Mouse (Mus musculus) CH12.LX (cell line): ENCODE results near the gene Spag6. TPM values are rescaled to one million over a fixed set of nuclear protein-coding genes. Genes with fewer than 3 reads are reported as not detected.

Source experiments
- DNase-seq: peaks from one replicate; pipeline ENCODE4 v3.0.0-alpha.2; 2013; ENCODE audit errors: extremely low read depth
- H3K27ac ChIP-seq: 2 replicates; pipeline ENCODE4 v1.5.1; 2012; ENCODE audit warnings: low read depth, mild to moderate bottlenecking, control low read depth, moderate library complexity; ENCODE audit not compliant: insufficient read depth
- H3K27me3 ChIP-seq: replicated peaks from 2 replicates; pipeline ENCODE3; 2012; ENCODE audit warnings: inconsistent platforms
- H3K36me3 ChIP-seq, 2 experiments: replicated peaks in 1 of 2; 2 replicates each; pipeline versions ENCODE3 to v1.6.1; 2012; ENCODE audit warnings: inconsistent platforms in 1 of 2, low read length in 1 of 2, mild to moderate bottlenecking in 1 of 2, mixed read lengths in 1 of 2, moderate library complexity in 1 of 2; ENCODE audit not compliant: control insufficient read depth in 1 of 2, insufficient read depth in 1 of 2
- H3K4me1 ChIP-seq, 2 experiments: 2 replicates each; pipeline ENCODE4 v1.6.1; 2012; ENCODE audit warnings: inconsistent platforms in 1 of 2, moderate library complexity in 1 of 2; ENCODE audit not compliant: insufficient read depth in 2 of 2, control insufficient read depth in 1 of 2
- H3K4me2 ChIP-seq: 2 replicates; pipeline ENCODE4 v1.6.1; 2012; ENCODE audit warnings: low read depth, mild to moderate bottlenecking, control low read depth; ENCODE audit not compliant: poor library complexity, insufficient read depth, severe bottlenecking
- H3K4me3 ChIP-seq, 3 experiments: fragments of 150-350 bp in 1 of 3; sonication (generic) in 1 of 3; replicated peaks in 1 of 3; 2 replicates each; pipeline versions ENCODE3 to v1.5.1; 2011 to 2012; ENCODE audit warnings: low read depth in 2 of 3, low read length in 2 of 3, mild to moderate bottlenecking in 2 of 3, moderate library complexity in 2 of 3, control low read depth in 1 of 3, improper control_type of control experiment in 1 of 3, inconsistent platforms in 1 of 3, mixed read lengths in 1 of 3; ENCODE audit not compliant: poor library complexity in 1 of 3
- H3K79me2 ChIP-seq: replicated peaks from 2 replicates; pipeline ENCODE4 v1.6.1; 2012; ENCODE audit warnings: mild to moderate bottlenecking, moderate library complexity; ENCODE audit not compliant: control insufficient read depth, poor library complexity, insufficient read depth, severe bottlenecking; ENCODE audit errors: extremely low read depth
- H3K9ac ChIP-seq: 2 replicates; pipeline ENCODE4 v1.6.1; 2012; ENCODE audit warnings: low read depth, mild to moderate bottlenecking, control low read depth, moderate library complexity; ENCODE audit not compliant: insufficient read depth
- H3K9me3 ChIP-seq: replicated peaks from 2 replicates; pipeline ENCODE3; 2012; ENCODE audit warnings: low read length, inconsistent platforms, mixed read lengths
- CHD1 ChIP-seq: IDR thresholded peaks from 2 replicates; pipeline ENCODE4 v1.6.1; 2012; ENCODE audit warnings: low read depth, low read length, improper control_type of control experiment, inconsistent platforms
- CHD2 ChIP-seq: IDR thresholded peaks from 2 replicates; pipeline ENCODE4 v1.6.1; 2011; ENCODE audit warnings: low read length, improper control_type of control experiment
- CTCF ChIP-seq, 2 experiments: IDR thresholded peaks in 1 of 2; conservative IDR thresholded peaks in 1 of 2; 2 replicates each; pipeline ENCODE4 v1.5.1; 2011 to 2012; ENCODE audit warnings: low read depth in 2 of 2, low read length in 2 of 2, improper control_type of control experiment in 1 of 2, inconsistent platforms in 1 of 2, mild to moderate bottlenecking in 1 of 2, moderate library complexity in 1 of 2
- ELF1 ChIP-seq: IDR thresholded peaks from 2 replicates; pipeline ENCODE4 v1.6.1; 2014; ENCODE audit warnings: low read depth, mild to moderate bottlenecking, inconsistent platforms, low read length, improper control_type of control experiment
- EP300 ChIP-seq: IDR thresholded peaks from 2 replicates; pipeline ENCODE4 v1.6.1; 2011; ENCODE audit warnings: low read length, improper control_type of control experiment
- ETS1 ChIP-seq: conservative IDR thresholded peaks from 2 replicates; pipeline ENCODE4 v1.6.1; 2012; ENCODE audit warnings: low read depth, mild to moderate bottlenecking, inconsistent platforms, low read length, improper control_type of control experiment, moderate library complexity
- HCFC1 ChIP-seq: IDR thresholded peaks from 2 replicates; pipeline ENCODE4 v1.6.1; 2012; ENCODE audit warnings: low read depth, mild to moderate bottlenecking, inconsistent platforms, low read length, improper control_type of control experiment
- IRF4 ChIP-seq: IDR thresholded peaks from 2 replicates; pipeline ENCODE4 v1.6.1; 2014; ENCODE audit warnings: low read depth, mild to moderate bottlenecking, inconsistent platforms, low read length, improper control_type of control experiment
- JUN ChIP-seq: IDR thresholded peaks from 2 replicates; pipeline ENCODE4 v1.6.1; 2011; ENCODE audit warnings: low read depth, mild to moderate bottlenecking, low read length, improper control_type of control experiment, moderate library complexity; ENCODE audit not compliant: insufficient read depth
- JUND ChIP-seq: conservative IDR thresholded peaks from 2 replicates; pipeline ENCODE4 v1.6.1; 2011; ENCODE audit warnings: low read depth, low read length, improper control_type of control experiment
- KAT2A ChIP-seq: IDR thresholded peaks from 2 replicates; pipeline ENCODE4 v1.6.1; 2012; ENCODE audit warnings: low read length, improper control_type of control experiment, inconsistent platforms; ENCODE audit not compliant: insufficient replicate concordance
- MAZ ChIP-seq: IDR thresholded peaks from 2 replicates; pipeline ENCODE4 v1.6.1; 2012; ENCODE audit warnings: low read depth, mild to moderate bottlenecking, inconsistent platforms, low read length, improper control_type of control experiment, moderate library complexity
- MEF2A ChIP-seq: IDR thresholded peaks from 2 replicates; pipeline ENCODE4 v1.6.1; 2014; ENCODE audit warnings: low read depth, mild to moderate bottlenecking, inconsistent platforms, low read length, improper control_type of control experiment, borderline replicate concordance
- NRF1 ChIP-seq: IDR thresholded peaks from 2 replicates; pipeline ENCODE4 v1.6.1; 2014; ENCODE audit warnings: low read depth, mild to moderate bottlenecking, inconsistent platforms, low read length, improper control_type of control experiment, moderate library complexity
- POLR2A ChIP-seq: IDR thresholded peaks from 2 replicates; pipeline ENCODE4 v1.6.1; 2011; ENCODE audit warnings: low read depth, mild to moderate bottlenecking, improper control_type of control experiment, low read length
- POLR2AphosphoS2 ChIP-seq: IDR thresholded peaks from 2 replicates; pipeline ENCODE4 v1.6.1; 2011; ENCODE audit warnings: low read depth, low read length, improper control_type of control experiment
- RAD21 ChIP-seq: IDR thresholded peaks from 2 replicates; pipeline ENCODE4 v1.6.1; 2011; ENCODE audit warnings: low read depth, mild to moderate bottlenecking, low read length, improper control_type of control experiment, moderate library complexity
- SIN3A ChIP-seq: IDR thresholded peaks from 2 replicates; pipeline ENCODE4 v1.6.1; 2012; ENCODE audit warnings: low read length, improper control_type of control experiment, inconsistent platforms
- SMC3 ChIP-seq: IDR thresholded peaks from 2 replicates; pipeline ENCODE4 v1.6.1; 2011; ENCODE audit warnings: low read depth, low read length, improper control_type of control experiment
- TCF12 ChIP-seq: IDR thresholded peaks from 2 replicates; pipeline ENCODE4 v1.6.1; 2014; ENCODE audit warnings: low read depth, mild to moderate bottlenecking, inconsistent platforms, low read length, improper control_type of control experiment
- UBTF ChIP-seq: IDR thresholded peaks from 2 replicates; pipeline ENCODE4 v1.6.1; 2012; ENCODE audit warnings: low read depth, mild to moderate bottlenecking, inconsistent platforms, low read length, improper control_type of control experiment, moderate library complexity
- USF1 ChIP-seq: IDR thresholded peaks from 2 replicates; pipeline ENCODE4 v1.6.1; 2014; ENCODE audit warnings: low read depth, mild to moderate bottlenecking, inconsistent platforms, low read length, improper control_type of control experiment
- ZC3H11A ChIP-seq: IDR thresholded peaks from 2 replicates; pipeline ENCODE4 v1.6.1; 2012; ENCODE audit warnings: low read depth, mild to moderate bottlenecking, inconsistent platforms, low read length, improper control_type of control experiment
- ZMIZ1 ChIP-seq: IDR thresholded peaks from 2 replicates; pipeline ENCODE4 v1.6.1; 2012; ENCODE audit warnings: low read depth, mild to moderate bottlenecking, inconsistent platforms, low read length, improper control_type of control experiment
- ZNF384 ChIP-seq: IDR thresholded peaks from 2 replicates; pipeline ENCODE4 v1.6.1; 2012; ENCODE audit warnings: low read depth, low read length, improper control_type of control experiment, inconsistent platforms
- dilution Hi-C: fragments of 300-500 bp; cut with MboI; formaldehyde crosslinking; loops from 2 replicates; pipeline ENCODE4 v1.14.3; 2020; ENCODE audit warnings: low sequenced_read_pairs; ENCODE audit not compliant: extremely low pct_unique_long_range_greater_than_20kb, extremely low pct_ligation_motif_present
- in situ Hi-C: fragments of 300-500 bp; cut with MboI; formaldehyde crosslinking; loops from 3 replicates; pipeline ENCODE4 v1.14.3; 2019; ENCODE audit warnings: low sequenced_read_pairs, low pct_ligation_motif_present, low pct_unique_long_range_greater_than_20kb, mixed read lengths
- polyA plus RNA-seq: library from polyadenylated mRNA; unstranded; fragments of >175 nt; gene quantifications from 2 replicates; pipeline ENCODE4 v1.2.1, GENCODE M21; 2012; ENCODE audit warnings: low read depth; ENCODE audit not compliant: insufficient read length
- total RNA-seq, 2 experiments: library from RNA; depleted of rRNA; stranded (reverse); fragments of 300-350 nt in 1 of 2; fragments of >200 nt in 1 of 2; gene quantifications; 2 replicates each; pipeline ENCODE4 v1.2.3; 2012 to 2014

Spag6 gene
- total and polyA plus RNA-seq, 3 experiments, result 0.34 TPM; not detected in 2

- no peaks in the 10 kb centered on the region for H3K79me2 ChIP-seq
- dilution Hi-C loops, result no loop called here
- peaks cover 7 to 9% of the 10 kb centered on the region in 2 experiments for H3K36me3 ChIP-seq
- TF ChIP-seq ZNF384, result peak; percentile 56
- no peak for TF ChIP-seq POLR2A
- peak; percentile 7; the same call in 1 of the 2 replicates for TF ChIP-seq IRF4
- peak; percentile 35; the same call in 1 of the 2 replicates for TF ChIP-seq ELF1
- H3K9ac ChIP-seq, result no peak overlapping the region
- no peak overlapping the region for H3K4me2 ChIP-seq
- H3K9me3 ChIP-seq, result peaks cover 13% of the 10 kb centered on the region
- in situ Hi-C loops, result loop anchor here (25.0 kb wide), 2 partner anchors 300 to 650 kb away; partner anchors contain the start of genes A930004D18Rik, Dnajc1 and Skida1
- H3K4me3 ChIP-seq, result no peak overlapping the region
- peaks cover 4 to 10% of the 10 kb centered on the region in 2 experiments; a peak in 3 of 4 replicates for H3K4me1 ChIP-seq
- no peak for DNase-seq
- no peak overlapping the region for H3K27ac ChIP-seq
- peaks cover 22% of the 10 kb centered on the region for H3K27me3 ChIP-seq
These were observed 6.1 kb upstream of the Spag6 start for GRCm38 (mm10) chr2:18687671-18688170.

DNA sequence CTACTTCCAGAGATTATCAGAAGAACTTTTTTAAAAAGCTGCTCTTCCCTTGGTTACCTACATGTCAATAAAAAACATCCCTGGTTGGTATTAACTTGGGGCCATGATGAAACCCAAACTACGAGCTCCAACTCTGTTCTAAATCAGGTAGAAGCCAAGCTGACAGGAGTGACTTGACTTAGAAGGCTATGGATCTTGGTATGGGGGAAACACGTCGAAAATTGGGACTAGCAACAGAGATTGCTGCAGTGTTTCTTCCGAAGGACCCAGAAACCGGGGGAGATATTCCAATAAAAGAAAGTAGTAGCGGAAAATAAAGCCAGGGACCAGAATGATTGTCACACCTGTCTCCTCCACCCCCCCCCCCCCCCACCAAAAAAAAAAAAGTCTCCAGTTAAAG, 5.5 kb upstream of the Spag6 start:
- no peak for DNase-seq
- Histone ChIP-seq H3K79me2 (no peaks in the 10 kb centered on the region), H3K4me3 (no peak overlapping the region), H3K36me3 (peaks cover 6 to 7% of the 10 kb centered on the region in 2 experiments), H3K9ac (no peak overlapping the region), H3K4me1 (peaks cover 4 to 14% of the 10 kb centered on the region in 2 experiments; a peak in 3 of 4 replicates), H3K4me2 (no peak overlapping the region), H3K27ac (no peak overlapping the region), H3K27me3 (peaks cover 25% of the 10 kb centered on the region), H3K9me3 (peaks cover 13% of the 10 kb centered on the region)
- dilution Hi-C loops (no loop called here), in situ Hi-C loops (loop anchor here (25.0 kb wide), 2 partner anchors 301 to 651 kb away; partner anchors contain the start of genes A930004D18Rik, Dnajc1 and Skida1)
- TF ChIP-seq ZC3H11A, result no peak
- no peak for TF ChIP-seq USF1
- no peak for TF ChIP-seq HCFC1
- no peak for TF ChIP-seq KAT2A
- TF ChIP-seq ELF1, result no peak
- TF ChIP-seq UBTF, result no peak
- no peak for TF ChIP-seq CHD2

GRCm38 (mm10) chr2:18688708-18689063, 5.1 kb upstream of the Spag6 start:
- in situ Hi-C loops, result loop anchor here (25.0 kb wide), 2 partner anchors 301 to 651 kb away; partner anchors contain the start of genes A930004D18Rik, Dnajc1 and Skida1
- peaks cover 13% of the 10 kb centered on the region for H3K9me3 ChIP-seq
- dilution Hi-C loops, result no loop called here
- no peaks in the 10 kb centered on the region for H3K79me2 ChIP-seq
- H3K4me2 ChIP-seq, result no peak overlapping the region
- peaks cover 6 to 7% of the 10 kb centered on the region in 2 experiments for H3K36me3 ChIP-seq
- no peak overlapping the region for H3K9ac ChIP-seq
- peaks cover 4 to 17% of the 10 kb centered on the region in 2 experiments; a peak in 3 of 4 replicates for H3K4me1 ChIP-seq
- no peak overlapping the region for H3K4me3 ChIP-seq
- H3K27ac ChIP-seq, result no peak overlapping the region
- H3K27me3 ChIP-seq, result peaks cover 25% of the 10 kb centered on the region
- TF ChIP-seq MEF2A (no peak), CHD2 (no peak), RAD21 (no peak), EP300 (no peak), NRF1 (no peak), TCF12 (no peak), MAZ (no peak), CTCF (conservative IDR thresholded peaks at IDR 0.05 in 1 of 2, IDR thresholded peaks at IDR 0.05 in 1 of 2; ENCODE audit: low read depth in 2 of 2, low read length in 2 of 2) (no peak), USF1 (no peak), ZMIZ1 (no peak), SIN3A (no peak), UBTF (no peak), SMC3 (no peak), JUN (no peak), IRF4 (no peak), POLR2AphosphoS2 (no peak), CHD1 (no peak), JUND (no peak), POLR2A (no peak), ETS1 (no peak)
- DNase-seq, result no peak
